Mouse (Mus musculus) monocyte, adult 59 days (primary cell): Measurements from ENCODE around the gene Wee2. TPM values are rescaled to one million over a fixed set of nuclear protein-coding genes. Genes with fewer than 3 reads are reported as not detected.

Experiments
- total RNA-seq, 2 experiments: library from RNA; stranded (reverse); gene quantifications; one replicate each; pipeline ENCODE4 v1.2.4; 2023

Wee2 gene
- not detected for total RNA-seq

GRCm38 (mm10) chr6:40438936-40439335 is at the start of gene Wee2:
Wee2 (plus strand) TSS chr6:40439088.

GRCm38 (mm10) chr6:40436047-40436483 is 2.8 kb upstream of the Wee2 start, which contains the start of gene E330009J07Rik:
E330009J07Rik (minus strand) TSS chr6:40436135.

GRCm38 (mm10) chr6:40470916-40471719 is 32.2 kb downstream of the Wee2 start, which contains the start of gene Ssbp1:
Ssbp1 (plus strand) TSS chr6:40471352.

GRCm38 (mm10) chr6:40490933-40491332 is 52.0 kb downstream of the Wee2 start, which contains the start of gene Tas2r137:
Tas2r137 (plus strand) TSS chr6:40491233.

GRCm38 (mm10) chr6:40493229-40493628 is 54.3 kb downstream of the Wee2 start, which contains the start of gene Tas2r108:
Tas2r108 (plus strand) TSS chr6:40493529.

Other genes with a start within 250 kb of the Wee2 start
- gene Agk, start 113.9 kb upstream of the Wee2 start, total RNA-seq = 10 to 100 TPM; 11.6 to 13.1 TPM
- gene E330009J07Rik, start 3.0 kb upstream of the Wee2 start, total RNA-seq = 1 to 10 TPM; 4.3 to 4.9 TPM
- 10 to 100 TPM; 32.7 to 39.2 TPM for gene Ssbp1, start 32.3 kb downstream of the Wee2 start, total RNA-seq
- gene Tas2r137, start 52.1 kb downstream of the Wee2 start, total RNA-seq = not detected
- gene Tas2r108, start 54.4 kb downstream of the Wee2 start, total RNA-seq = not detected
- gene Prss37, start 80.4 kb downstream of the Wee2 start, total RNA-seq = not detected
- gene Olfr461, start 116.0 kb downstream of the Wee2 start, total RNA-seq = not detected
- not detected for gene Olfr460, start 130.4 kb downstream of the Wee2 start, total RNA-seq
- 10 to 100 TPM; 16.3 to 17.5 TPM for gene Clec5a, start 146.7 kb downstream of the Wee2 start, total RNA-seq
- not detected for gene Tas2r138, start 174.2 kb downstream of the Wee2 start, total RNA-seq
- gene Mgam, start 189.7 kb downstream of the Wee2 start, total RNA-seq = under 1 TPM in 1 of 2 experiments, not detected in 1; 0.24 TPM